Mouse (Mus musculus) gastrocnemius, adult 2 months (tissue): ENCODE data around the gene Art3. TPM values are rescaled to one million over a fixed set of nuclear protein-coding genes. Genes with fewer than 3 reads are reported as not detected.
A peak's percentile ranks its signal among the peaks of the same experiment; 100 is the strongest.

Experiments
- DNase-seq: peaks from one replicate; pipeline ENCODE4 v3.0.0; 2022
- H3K27ac ChIP-seq: fragments of 200-600 bp; 2 replicates; pipeline ENCODE4 v1.8.1; 2022; ENCODE audit warnings: mild to moderate bottlenecking
- H3K4me3 ChIP-seq: fragments of 200-600 bp; 2 replicates; pipeline ENCODE4 v1.8.1; 2022; ENCODE audit warnings: mild to moderate bottlenecking, moderate library complexity
- CTCF ChIP-seq: fragments of 200-600 bp; IDR thresholded peaks from 2 replicates; pipeline ENCODE4 v1.8.1; 2022; ENCODE audit warnings: antibody characterized with exemption, mild to moderate bottlenecking, moderate library complexity
- intact Hi-C: fragments of 180-260 bp; cut with DNase I; formaldehyde crosslinking; loops from one replicate; pipeline ENCODE4 v1.15.1; 2025
- total RNA-seq, 2 experiments: library from RNA; stranded (reverse); gene quantifications; 2 replicates each; pipeline ENCODE4 v1.2.3; 2021

Art3 gene
- total RNA-seq, 2 experiments from 2014 or later: 394 to 399 TPM

GRCm38 (mm10) chr5:92413982-92414375, 82.4 kb downstream of the Art3 start:
- no peak for DNase-seq
- TF ChIP-seq CTCF: no peak
- H3K4me3 ChIP-seq: no peak overlapping the region
- intact Hi-C loops: no loop called here
- H3K27ac ChIP-seq: no peak overlapping the region

DNA sequence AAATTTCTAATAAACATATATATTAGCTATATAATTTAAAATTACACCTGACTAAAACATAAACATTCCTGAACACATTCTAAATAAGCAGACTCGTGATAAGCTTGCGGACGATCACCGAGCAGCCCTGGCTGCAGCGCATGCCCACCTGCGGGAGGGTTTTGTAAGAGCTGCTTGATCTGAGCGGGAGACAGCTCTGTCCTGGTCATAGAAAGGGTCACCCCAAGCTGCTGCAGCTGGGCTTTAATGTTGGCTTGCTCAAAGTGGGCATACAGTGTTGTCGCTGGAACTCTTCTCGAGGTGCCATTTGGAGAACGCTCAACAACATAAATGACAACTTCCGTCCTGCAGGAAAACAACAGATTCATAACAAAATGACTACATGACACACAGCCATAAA, 92.5 kb downstream of the Art3 start:
- no peak for TF ChIP-seq CTCF
- Histone ChIP-seq H3K4me3 (no peak overlapping the region), H3K27ac (no peak overlapping the region)
- no peak for DNase-seq
- intact Hi-C loops: no loop called here

DNA sequence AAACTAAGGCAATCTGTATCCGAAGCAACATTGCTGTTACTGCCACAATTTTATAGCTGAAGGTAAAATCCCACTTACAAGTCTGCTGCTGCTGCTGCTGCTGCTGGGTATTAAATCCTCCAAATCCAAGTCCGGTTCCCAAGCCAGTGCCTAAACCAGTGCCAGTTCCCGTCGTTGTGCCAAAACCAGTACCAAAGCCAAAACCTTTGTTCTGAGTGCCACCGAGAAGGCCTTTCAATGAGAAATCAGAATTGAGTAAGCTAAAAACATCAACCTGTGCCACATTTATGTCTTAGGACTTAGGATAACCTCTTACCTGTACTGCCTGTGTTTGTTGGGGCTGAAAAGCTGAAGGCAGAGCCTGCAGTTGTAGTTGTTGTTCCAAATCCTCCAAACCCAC, 99.1 kb downstream of the Art3 start:
- intact Hi-C loops: no loop called here
- Histone ChIP-seq H3K27ac (no peak overlapping the region), H3K4me3 (no peak overlapping the region)
- TF ChIP-seq CTCF: no peak
- DNase-seq: no peak

DNA sequence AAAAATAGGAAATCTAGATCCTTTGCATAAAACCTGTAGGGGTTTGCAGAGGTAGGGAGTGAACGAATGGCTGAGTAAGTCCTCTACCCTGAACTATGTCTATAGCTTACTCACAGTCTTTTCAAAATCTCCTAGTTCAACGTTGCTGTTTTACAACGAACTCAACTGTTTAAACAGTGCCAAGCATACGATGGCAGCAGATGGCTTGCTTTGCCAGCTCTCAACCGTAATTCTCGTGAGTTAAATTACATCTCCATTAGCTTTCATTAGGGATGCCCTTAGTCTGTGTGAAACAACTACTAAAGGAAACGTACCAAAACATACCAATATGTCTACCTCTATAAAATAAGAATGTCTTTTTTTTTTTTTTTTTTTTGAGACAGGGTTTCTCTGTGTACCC, 100.0 kb downstream of the Art3 start:
- intact Hi-C loops: no loop called here
- no peak for DNase-seq
- H3K27ac ChIP-seq: no peak overlapping the region
- no peak overlapping the region for H3K4me3 ChIP-seq
- TF ChIP-seq CTCF: no peak

- peak overlapping the region; percentile 90 for H3K4me3 ChIP-seq
- no peak for DNase-seq
- intact Hi-C loops: no loop called here
- H3K27ac ChIP-seq: peak overlapping the region; percentile 91
- TF ChIP-seq CTCF: no peak
Measured at GRCm38 (mm10) chr5:92434070-92434469, 102.4 kb downstream of the Art3 start.

GRCm38 (mm10) chr5:92434571-92434985, 103.0 kb downstream of the Art3 start:
- TF ChIP-seq CTCF: no peak
- no peak for DNase-seq
- peak overlapping the region; percentile 91 for H3K27ac ChIP-seq
- H3K4me3 ChIP-seq: peak overlapping the region; percentile 90
- intact Hi-C loops: no loop called here

DNA sequence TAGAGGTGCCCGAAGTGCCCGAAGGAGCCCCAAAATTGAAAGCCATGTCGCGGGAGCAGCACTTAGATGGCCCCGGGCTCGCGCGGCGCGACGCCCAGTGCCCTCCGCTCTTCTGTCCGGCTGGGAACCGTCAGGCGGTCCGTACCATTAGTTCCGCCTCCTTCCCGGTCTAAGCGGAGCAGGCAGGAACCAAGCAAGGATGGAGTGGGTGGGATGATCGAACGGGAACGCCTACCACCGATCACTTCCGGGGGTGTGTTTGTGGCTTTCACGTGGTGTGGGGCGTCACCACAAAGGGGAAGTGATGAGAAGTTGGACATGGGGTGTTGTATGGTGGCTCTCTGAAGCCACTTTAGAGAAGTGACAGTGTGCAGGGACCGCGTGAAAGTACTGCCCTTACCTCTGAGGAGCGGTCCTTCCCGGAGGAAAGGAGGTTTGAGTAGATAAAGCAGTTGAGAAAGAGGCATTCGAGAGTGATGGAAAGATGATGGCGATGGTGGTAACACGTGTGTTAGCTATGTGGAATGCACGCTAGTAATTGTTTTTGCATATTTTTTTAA, 103.5 kb downstream of the Art3 start, which contains the start of gene Nup54:
Nup54 (minus strand) TSS at position 195 of the 560 bp plus-strand sequence.
- Histone ChIP-seq H3K4me3 (peak within 1 kb of the TSS; percentile 90), H3K27ac (peak within 1 kb of the TSS; percentile 91)
- peak; percentile 96 for DNase-seq
- intact Hi-C loops: no loop called here
- TF ChIP-seq CTCF: no peak

- no peak overlapping the region for H3K4me3 ChIP-seq
- no peak overlapping the region for H3K27ac ChIP-seq
- TF ChIP-seq CTCF: no peak
- DNase-seq: no peak
- intact Hi-C loops: no loop called here
Measured at GRCm38 (mm10) chr5:92438540-92438939, 106.9 kb downstream of the Art3 start.

- Histone ChIP-seq H3K4me3 (no peak overlapping the region), H3K27ac (peak overlapping the region; percentile 68)
- TF ChIP-seq CTCF: no peak
- DNase-seq: peak; percentile 89
- intact Hi-C loops: no loop called here
Measured at GRCm38 (mm10) chr5:92441494-92441893, 109.9 kb downstream of the Art3 start.

GRCm38 (mm10) chr5:92442914-92443313, 111.3 kb downstream of the Art3 start:
- Histone ChIP-seq H3K4me3 (no peak overlapping the region), H3K27ac (no peak overlapping the region)
- DNase-seq: no peak
- TF ChIP-seq CTCF: no peak
- intact Hi-C loops: no loop called here

- no peak for TF ChIP-seq CTCF
- intact Hi-C loops: no loop called here
- no peak for DNase-seq
- Histone ChIP-seq H3K27ac (no peak overlapping the region), H3K4me3 (no peak overlapping the region)
Measured at GRCm38 (mm10) chr5:92445016-92445415, 113.4 kb downstream of the Art3 start.

DNA sequence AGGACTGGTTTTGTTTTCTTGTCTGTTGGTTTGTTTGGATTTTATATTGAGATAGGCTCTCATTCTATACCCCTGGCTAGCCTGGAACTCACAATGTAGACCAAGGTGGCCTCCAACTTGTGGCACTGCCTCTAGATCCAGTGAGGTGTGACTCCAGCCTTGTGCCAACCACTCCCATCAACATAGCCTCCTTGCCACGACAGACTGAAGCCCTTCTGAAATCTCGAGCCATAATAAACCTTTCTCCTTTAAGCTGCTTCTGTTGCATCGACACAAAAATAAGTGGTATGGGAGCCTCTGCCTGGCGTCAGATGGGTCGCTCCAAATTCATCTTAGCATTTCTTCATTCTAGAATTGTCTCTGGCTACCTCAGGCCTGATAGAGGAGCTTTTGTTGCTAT, 115.1 kb downstream of the Art3 start:
- Histone ChIP-seq H3K27ac (no peak overlapping the region), H3K4me3 (no peak overlapping the region)
- no peak for TF ChIP-seq CTCF
- intact Hi-C loops: no loop called here
- no peak for DNase-seq

DNA sequence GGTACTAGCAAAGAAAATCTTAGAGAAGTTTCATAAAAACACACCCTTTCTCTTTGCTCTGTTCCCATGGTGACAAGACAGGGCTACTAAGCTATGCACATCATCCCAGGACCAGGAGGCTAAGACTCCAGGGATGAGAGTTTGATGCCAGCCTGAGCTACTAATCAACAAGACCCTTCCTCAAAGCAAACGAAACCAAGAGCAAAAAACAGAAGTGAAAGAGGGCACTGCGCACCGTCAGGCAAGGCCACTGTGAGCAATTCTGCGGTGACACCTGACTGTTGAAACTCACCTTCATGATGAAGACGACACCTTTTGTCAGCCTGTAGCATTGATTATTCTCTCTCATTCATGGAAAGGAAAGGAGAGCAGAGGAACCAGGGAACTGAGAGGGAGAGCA, 121.2 kb downstream of the Art3 start:
- intact Hi-C loops: no loop called here
- no peak overlapping the region for H3K27ac ChIP-seq

DNA sequence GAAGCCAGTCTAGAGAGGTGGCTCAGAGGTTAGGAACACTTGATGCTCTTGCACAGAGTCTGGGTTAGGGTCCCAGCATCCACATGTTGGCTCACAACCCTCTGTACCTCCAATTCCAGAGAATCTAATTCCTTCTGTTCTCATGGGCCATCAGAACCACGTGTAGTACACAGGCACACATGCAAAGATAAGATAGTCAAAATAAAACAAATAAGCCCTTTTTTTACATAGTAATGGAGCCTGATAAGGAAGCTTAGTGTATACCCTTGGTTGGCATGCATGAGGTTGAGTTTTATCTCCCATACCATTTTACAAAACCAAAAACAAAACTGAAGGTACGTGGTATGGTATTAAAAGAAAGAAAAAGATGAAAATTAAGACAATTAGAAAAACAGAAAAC, 125.8 kb downstream of the Art3 start:
- H3K27ac ChIP-seq: no peak overlapping the region
- DNase-seq: no peak
- intact Hi-C loops: no loop called here
- no peak for TF ChIP-seq CTCF
- H3K4me3 ChIP-seq: no peak overlapping the region

More for the DNA sequence above, 121.2 kb downstream of the Art3 start:
- no peak for DNase-seq
- no peak overlapping the region for H3K4me3 ChIP-seq
- no peak for TF ChIP-seq CTCF
